Comparison of ENCODE assay signal across 22 mouse cellular contexts in the genomic region with DNA sequence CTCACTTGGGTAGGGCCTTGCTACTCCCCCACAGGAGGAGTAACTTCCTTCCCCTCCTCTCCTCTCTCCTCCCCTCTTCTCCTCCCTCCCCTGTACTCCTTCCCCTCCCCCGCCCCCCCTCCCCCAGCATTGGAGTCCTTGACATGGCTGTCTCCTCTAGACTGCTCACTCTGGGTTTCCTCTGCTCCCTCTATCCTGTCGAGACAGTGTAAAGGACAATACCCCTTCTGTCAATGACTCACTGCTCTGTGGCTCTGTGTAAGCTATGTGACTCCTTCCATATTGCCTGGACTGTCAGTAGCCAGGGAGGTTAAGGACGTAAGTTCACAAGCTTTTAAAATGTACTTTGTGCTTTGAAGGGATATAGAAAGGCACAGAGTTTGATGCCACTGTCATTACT.
A peak's percentile ranks its signal among the peaks of the same experiment; 100 is the strongest.
DNase-seq lines count a peak whose midpoint lies in the region; ATAC-seq and TF ChIP-seq lines count a peak whose summit lies in the region.
"Had no signal": no experiment of that assay in that cellular context is flagged by ENCODE, and none has a peak within 500 bp of the region (broad histone marks: within the 10 kb centered on the region; RNA-seq: fewer than 3 reads in every experiment).

No protein-coding gene starts in this region.

- no peaks in the 10 kb centered on the region for H3K9me3 ChIP-seq in heart, embryonic 12.5 days (replicated peaks)
- no peaks in the 10 kb centered on the region for H3K9me3 ChIP-seq in lung, postnatal 0 days (ENCODE audit: low read length)
- H3K9me3 ChIP-seq in hindbrain, embryonic 16.5 days (ENCODE audit: control insufficient read depth, low read length) = no peaks in the 10 kb centered on the region
- H3K9me3 ChIP-seq: forebrain, embryonic 10.5 days; limb, embryonic 13.5 days; liver, embryonic 13.5 days; lung, embryonic 15.5 days had no signal

- ATAC-seq in heart, embryonic 12.5 days (ENCODE audit: insufficient number of reproducible peaks, low FRiP score) = peak; percentile 36; the same call in 1 of the 2 replicates
- ATAC-seq in lung, postnatal 0 days = peak; percentile 41; the same call in 1 of the 2 replicates
- 0 out of 2 replicates have a peak, but pooled peaks have one; percentile 38 for ATAC-seq in hindbrain, embryonic 16.5 days

- no peak for DNase-seq in heart, adult 11 months
- DNase-seq in lung, postnatal 0 days (ENCODE audit: low spot score) = no peak
- DNase-seq in lung, adult 2 months = no peak
- peak; percentile 51 for DNase-seq in Muller cell, postnatal 12 days (ENCODE audit: inconsistent ontology term)
- no peak for DNase-seq in frontal cortex, postnatal 14 days (ENCODE audit: low spot score in 2 of 2)
- DNase-seq: cerebellum, postnatal 25 days; embryo, embryonic 11 days; gastrocnemius, postnatal 14 days; heart, adult 2 months; heart, postnatal 10 days; kidney, postnatal 10 days; layer of hippocampus, postnatal 36 days; liver, embryonic 13.5 days; right cerebral cortex, postnatal 14 days; spleen, adult 18-20 months; thymus, adult 18-20 months had no signal

- no peak for TF ChIP-seq CTCF in lung, postnatal 0 days (IDR thresholded peaks at IDR 0.05)
- no peak for TF ChIP-seq CTCF in lung, adult 2 months (IDR thresholded peaks at IDR 0.05; ENCODE audit: insufficient read depth, low read length)

- TF ChIP-seq POLR2A in lung, adult 2 months (IDR thresholded peaks at IDR 0.05; ENCODE audit: borderline replicate concordance, extremely low read depth, low read depth, low read length) = no peak

- H3K27ac ChIP-seq in heart, embryonic 12.5 days (ENCODE audit: poor library complexity, severe bottlenecking) = no peak overlapping the region
- no peak overlapping the region for H3K27ac ChIP-seq in lung, postnatal 0 days (ENCODE audit: low read length)
- H3K27ac ChIP-seq in hindbrain, embryonic 16.5 days (ENCODE audit: low read depth, low read length) = no peak overlapping the region
- H3K27ac ChIP-seq: forebrain, embryonic 10.5 days; heart, adult 2 months; limb, embryonic 13.5 days; liver, embryonic 13.5 days; lung, embryonic 15.5 days had no signal

- no peak overlapping the region for H3K4me2 ChIP-seq in heart, embryonic 12.5 days
- H3K4me2 ChIP-seq in lung, postnatal 0 days (replicated peaks; ENCODE audit: low read depth, low read length) = no peak overlapping the region
- H3K4me2 ChIP-seq in hindbrain, embryonic 16.5 days (ENCODE audit: low read length) = no peak overlapping the region
- H3K4me2 ChIP-seq: limb, embryonic 13.5 days; liver, embryonic 13.5 days; lung, embryonic 15.5 days had no signal

- WGBS in heart, embryonic 12.5 days = 47% methylated on average over 3 of the region's 3 CpGs
- 55% methylated on average over 3 of the region's 3 CpGs for WGBS in lung, postnatal 0 days
- 62% methylated on average over 3 of the region's 3 CpGs for WGBS in lung, adult 2 months
- 59% methylated on average over 3 of the region's 3 CpGs for WGBS in hindbrain, embryonic 16.5 days

- H3K4me1 ChIP-seq in heart, embryonic 12.5 days (replicated peaks) = peaks cover 24% of the 10 kb centered on the region
- H3K4me1 ChIP-seq in lung, postnatal 0 days (ENCODE audit: insufficient read depth, low read depth, low read length) = no peaks in the 10 kb centered on the region
- H3K4me1 ChIP-seq in lung, adult 2 months (ENCODE audit: control insufficient read depth, insufficient read depth, low read length) = peaks cover 4% of the 10 kb centered on the region; the same call in 1 of the 2 replicates
- peaks cover 17% of the 10 kb centered on the region for H3K4me1 ChIP-seq in hindbrain, embryonic 16.5 days (ENCODE audit: control insufficient read depth, insufficient read depth, low read depth, low read length)
- H3K4me1 ChIP-seq: liver, embryonic 13.5 days had no signal

- no peaks in the 10 kb centered on the region for H3K36me3 ChIP-seq in heart, embryonic 12.5 days
- no peaks in the 10 kb centered on the region for H3K36me3 ChIP-seq in lung, postnatal 0 days (ENCODE audit: insufficient read depth, low read length)
- H3K36me3 ChIP-seq in hindbrain, embryonic 16.5 days (ENCODE audit: control insufficient read depth, insufficient read depth, low read length) = no peaks in the 10 kb centered on the region
- H3K36me3 ChIP-seq: forebrain, embryonic 10.5 days; limb, embryonic 13.5 days; liver, embryonic 13.5 days; lung, embryonic 15.5 days had no signal

- TF ChIP-seq EP300 in lung, postnatal 0 days (IDR thresholded peaks at IDR 0.05) = no peak

- H3K9ac ChIP-seq in heart, embryonic 12.5 days = no peak overlapping the region
- no peak overlapping the region for H3K9ac ChIP-seq in lung, postnatal 0 days (replicated peaks; ENCODE audit: low read depth)
- no peak overlapping the region for H3K9ac ChIP-seq in hindbrain, embryonic 16.5 days (ENCODE audit: low read depth, low read length)
- H3K9ac ChIP-seq: limb, embryonic 13.5 days; liver, embryonic 13.5 days; lung, embryonic 15.5 days had no signal

- no peak overlapping the region for H3K4me3 ChIP-seq in heart, embryonic 12.5 days
- no peak overlapping the region for H3K4me3 ChIP-seq in lung, postnatal 0 days (ENCODE audit: low read depth, low read length)
- H3K4me3 ChIP-seq in lung, adult 2 months (replicated peaks; ENCODE audit: extremely low read depth, low read depth, low read length) = no peak overlapping the region
- no peak overlapping the region for H3K4me3 ChIP-seq in hindbrain, embryonic 16.5 days (ENCODE audit: low read length)
- H3K4me3 ChIP-seq: forebrain, embryonic 10.5 days; heart, adult 2 months; layer of hippocampus, adult 2 months; limb, embryonic 13.5 days; liver, embryonic 13.5 days; lung, embryonic 15.5 days had no signal

- no peaks in the 10 kb centered on the region for H3K27me3 ChIP-seq in heart, embryonic 12.5 days (replicated peaks)
- no peaks in the 10 kb centered on the region for H3K27me3 ChIP-seq in lung, postnatal 0 days (replicated peaks; ENCODE audit: insufficient read depth, low read length)
- H3K27me3 ChIP-seq in hindbrain, embryonic 16.5 days (replicated peaks; ENCODE audit: control insufficient read depth, insufficient read depth, low read length) = no peaks in the 10 kb centered on the region
- H3K27me3 ChIP-seq: limb, embryonic 13.5 days; liver, embryonic 13.5 days; lung, embryonic 15.5 days had no signal
